Mouse (Mus musculus): Measurements from ENCODE around the gene Capn10.

- TF ChIP-seq CTCF (IDR thresholded peaks at IDR 0.05; ENCODE audit: borderline replicate concordance, extremely low read depth, insufficient read depth, insufficient read length) (no peak), POLR2A (IDR thresholded peaks at IDR 0.05; ENCODE audit: borderline replicate concordance, extremely low read depth, insufficient read depth, insufficient read length, poor library complexity, severe bottlenecking) (no peak)
Measured at GRCm38 (mm10) chr1:92930171-92930706, 3.9 kb upstream of the Capn10 start.

All from brain, embryonic 14.5 days (tissue).